Mouse (Mus musculus) regulatory T cell (primary cell): ENCODE data around the gene 4933400A11Rik.

Experiments
- in situ Hi-C: fragments of 300-600 bp; cut with MboI, MseI; formaldehyde crosslinking; loops from one replicate; pipeline ENCODE4 v1.15.1; 2025; ENCODE audit warnings: high pct_unique_total_duplicates

Gene 4933400A11Rik

DNA sequence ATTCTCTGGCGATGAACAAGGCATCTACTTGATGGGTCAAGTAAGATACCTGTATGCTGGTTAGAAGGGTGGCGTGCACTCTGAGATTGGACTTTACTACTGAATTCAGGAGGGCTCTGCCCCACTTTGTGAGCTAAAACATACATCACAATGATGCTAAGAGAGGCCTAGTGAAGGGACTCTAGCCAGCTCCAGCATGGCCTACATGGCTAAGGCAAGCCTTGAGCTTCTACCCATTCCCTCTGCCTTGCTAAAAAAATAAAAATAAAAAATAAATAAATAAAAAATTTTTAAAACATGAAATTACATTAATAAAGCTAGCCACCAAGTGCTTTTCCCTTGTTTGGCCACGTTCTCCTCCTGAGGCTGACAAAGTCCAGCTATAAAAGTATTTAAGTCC is at the start of gene 4933400A11Rik:
4933400A11Rik (minus strand) TSS at position 101 of the 400 bp plus-strand sequence.
- in situ Hi-C loops, result no loop called here

DNA sequence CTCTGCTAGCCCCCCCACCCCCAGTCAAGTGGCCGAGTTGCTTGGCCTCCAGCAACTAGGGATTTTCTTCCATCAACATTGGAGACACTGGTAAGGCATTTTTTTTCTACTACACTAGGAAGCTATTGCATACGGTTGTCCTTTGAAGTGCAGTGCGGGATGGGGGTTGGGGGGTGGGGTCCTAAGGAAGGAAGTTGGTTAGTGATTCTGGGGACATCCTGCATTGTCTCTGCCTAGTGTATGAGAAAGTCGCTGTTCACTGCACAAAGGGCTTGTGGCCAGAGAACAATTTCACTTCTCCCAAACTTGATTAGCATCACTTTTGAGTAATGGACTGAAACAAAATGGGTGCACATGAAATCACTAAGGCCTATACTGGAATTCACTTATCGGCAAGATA is 48.7 kb upstream of the 4933400A11Rik start:
- in situ Hi-C loops, result no loop called here

DNA sequence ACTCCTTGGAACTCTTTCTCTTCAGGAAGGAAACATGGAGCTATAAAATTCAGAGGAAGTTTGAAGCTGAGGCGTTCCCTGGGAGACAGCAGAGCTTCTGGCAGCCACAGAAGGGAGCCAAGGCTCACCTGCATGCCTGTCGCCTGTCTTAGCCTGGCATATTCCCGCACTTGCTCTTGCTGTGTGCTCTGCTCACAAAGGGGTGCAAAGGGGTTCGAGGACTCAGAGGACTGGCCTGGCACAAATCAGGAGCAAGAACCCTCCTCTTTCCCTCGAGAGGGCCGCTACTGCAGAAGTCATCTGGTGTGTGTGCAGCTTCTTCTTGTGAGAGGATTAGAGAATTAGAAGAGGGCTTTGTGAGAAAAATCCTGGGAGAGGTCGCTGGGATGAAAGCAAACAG is 48.3 kb upstream of the 4933400A11Rik start:
- in situ Hi-C loops, result no loop called here

DNA sequence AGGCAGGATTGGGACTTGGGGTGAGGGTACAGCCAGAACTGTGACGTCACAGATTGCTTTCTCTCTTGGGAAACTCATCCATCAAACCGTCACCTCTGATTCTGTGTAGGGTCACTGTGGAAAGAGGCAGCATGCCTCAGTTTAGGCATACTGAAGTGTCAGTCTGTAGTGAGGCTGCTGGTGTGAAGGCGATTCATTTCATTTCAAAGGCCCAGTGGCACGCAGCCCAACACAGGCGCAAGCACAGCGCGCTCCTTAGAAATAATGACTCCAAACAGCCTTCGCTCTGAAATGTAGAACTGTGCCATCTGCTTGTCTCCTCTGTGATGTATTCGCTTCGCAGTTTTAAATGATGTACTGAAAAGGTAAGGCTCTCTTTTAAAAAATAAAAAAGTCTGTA is 47.5 kb upstream of the 4933400A11Rik start:
- in situ Hi-C loops, result no loop called here

DNA sequence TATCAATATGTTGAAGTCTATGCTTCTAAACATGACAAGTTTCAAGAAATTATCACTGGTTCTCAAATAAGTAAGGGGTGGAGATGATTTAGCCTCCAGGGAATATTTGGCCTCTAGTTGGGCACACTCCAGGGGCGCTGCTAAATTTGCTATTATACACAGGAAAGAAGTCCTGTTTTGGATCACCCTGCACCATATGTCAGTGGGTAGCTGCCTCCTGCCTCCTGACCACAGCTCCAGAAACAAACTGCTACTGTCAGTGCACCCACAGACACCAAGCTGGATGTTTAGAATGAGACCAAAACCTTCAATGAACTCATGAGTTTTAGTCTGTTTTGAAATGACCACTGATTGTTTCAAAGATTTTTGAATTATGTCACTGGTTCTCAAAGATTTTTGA is 34.2 kb upstream of the 4933400A11Rik start:
- in situ Hi-C loops, result no loop called here

DNA sequence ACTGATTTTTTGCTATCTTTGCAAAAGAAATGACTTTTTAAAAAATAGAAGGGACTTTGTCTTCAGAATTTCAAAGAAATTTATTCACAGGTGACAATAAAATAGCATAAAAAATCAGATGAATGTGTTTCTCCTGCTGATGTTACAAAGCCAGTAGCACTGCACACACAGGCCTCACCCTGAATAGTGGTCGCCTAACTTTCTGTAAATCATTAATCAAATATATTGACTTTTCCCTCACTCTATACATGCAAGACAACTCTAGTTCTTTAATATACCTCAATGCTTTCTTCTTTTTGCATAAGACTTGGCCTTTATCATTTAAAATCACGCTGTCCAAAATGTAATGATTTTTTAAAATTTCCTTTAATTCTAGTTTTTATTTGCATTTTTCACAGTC is 32.3 kb upstream of the 4933400A11Rik start:
- in situ Hi-C loops, result no loop called here

DNA sequence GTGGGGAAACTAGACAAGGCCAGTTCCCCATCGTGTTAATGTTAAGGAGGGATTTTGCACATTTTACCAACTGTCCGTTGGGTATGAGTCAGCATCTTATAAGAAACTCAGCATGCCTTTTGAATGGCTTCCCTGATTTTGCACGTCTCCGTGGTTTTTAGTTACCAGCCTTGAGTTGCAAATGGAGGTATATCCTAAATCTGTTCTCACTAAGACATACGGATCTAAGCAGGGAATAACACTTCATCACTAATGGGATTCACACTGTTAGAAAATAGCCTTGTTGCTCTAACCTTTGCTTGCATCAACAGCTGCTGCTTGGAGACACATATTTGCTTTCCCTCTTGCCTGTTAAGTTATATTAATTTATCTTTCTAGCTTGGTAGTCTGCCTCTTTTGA is 31.9 kb upstream of the 4933400A11Rik start:
- in situ Hi-C loops, result no loop called here

DNA sequence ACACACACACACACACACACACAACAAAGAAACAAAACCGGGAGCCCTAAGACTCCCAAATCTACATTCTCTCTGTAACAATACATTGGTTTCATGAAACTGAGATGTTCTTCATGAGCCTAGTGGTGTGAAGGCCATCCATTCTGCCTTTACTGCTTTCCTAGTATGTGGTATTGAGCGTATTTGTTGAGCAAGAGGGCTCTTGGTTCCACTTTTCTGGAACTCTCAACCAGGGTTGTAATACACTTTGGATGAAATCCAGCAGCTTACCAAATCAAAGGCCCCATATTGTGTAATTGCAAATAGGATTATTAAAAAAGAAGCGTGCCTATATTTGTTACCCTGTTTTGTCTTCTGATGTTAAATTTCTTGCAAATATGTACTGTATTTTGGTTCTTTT is 28.3 kb upstream of the 4933400A11Rik start:
- in situ Hi-C loops, result no loop called here

DNA sequence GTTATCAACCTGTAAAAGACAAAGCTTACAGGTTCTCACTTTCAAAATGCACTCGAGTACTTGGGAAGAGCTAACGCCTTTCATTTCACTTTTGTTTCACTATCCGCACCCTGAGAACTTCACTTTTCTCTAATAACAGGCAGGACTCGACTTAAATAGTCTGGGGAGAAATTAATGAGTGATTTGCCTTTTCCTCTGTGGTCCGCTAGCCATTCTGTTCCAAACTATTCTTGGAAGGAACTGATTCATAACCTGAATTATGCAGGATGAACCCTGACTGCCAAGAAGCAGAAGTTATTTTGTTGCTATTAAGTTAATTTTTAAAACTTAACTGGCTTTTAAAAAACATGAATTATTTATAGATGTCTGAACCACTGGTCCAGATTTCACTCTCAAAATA is 26.4 kb upstream of the 4933400A11Rik start:
- in situ Hi-C loops, result no loop called here

DNA sequence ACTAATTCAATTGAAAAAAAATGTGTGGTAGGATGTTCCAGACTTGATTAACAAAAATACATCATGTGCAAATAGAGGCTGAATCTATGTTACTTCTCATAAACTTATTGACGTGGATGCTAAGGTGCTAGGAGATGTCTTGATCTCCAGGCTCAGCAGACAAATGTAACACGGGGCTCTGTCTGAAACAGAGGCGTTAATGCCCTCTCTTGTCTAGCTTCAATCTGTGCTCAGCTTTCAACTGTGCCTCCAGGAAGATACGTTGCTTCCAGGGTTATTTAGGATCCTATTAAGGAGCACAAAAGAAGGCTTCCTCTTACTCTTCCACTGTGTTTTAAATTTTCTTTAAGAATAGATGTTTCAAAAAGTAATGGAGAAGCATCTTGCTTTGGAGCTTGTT is 20.8 kb upstream of the 4933400A11Rik start:
- in situ Hi-C loops, result no loop called here

DNA sequence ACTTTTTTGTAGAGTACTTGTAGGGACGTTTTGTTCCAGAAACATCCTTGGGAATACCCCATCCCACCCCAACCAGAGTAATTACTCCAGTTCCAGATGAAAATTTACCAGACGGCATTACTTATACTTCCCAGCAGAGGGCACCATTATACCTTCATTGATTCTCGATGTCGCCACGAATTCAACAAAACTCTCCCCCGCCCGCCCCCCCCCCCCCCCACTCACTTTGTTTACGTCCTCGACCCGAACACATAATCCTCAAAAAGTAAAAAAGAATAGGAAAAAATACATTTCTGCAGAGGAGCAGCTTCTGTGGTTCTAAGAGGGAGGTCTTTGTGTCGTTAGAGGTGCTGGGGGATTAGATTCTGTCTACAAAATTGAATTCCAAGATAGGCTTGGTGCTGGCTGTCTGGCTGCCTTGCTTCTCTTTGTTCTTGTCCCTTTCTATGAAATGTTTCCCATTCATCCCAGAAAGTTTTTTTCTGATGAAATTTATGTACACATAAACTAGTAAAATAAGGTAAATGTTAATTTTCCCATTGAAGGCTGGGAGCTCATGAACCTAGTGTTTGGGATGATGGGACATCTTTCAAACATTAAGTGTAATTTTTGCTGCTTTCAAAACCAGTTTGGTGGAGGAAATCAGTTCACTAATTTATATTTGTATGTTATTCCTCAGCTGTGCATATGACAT is 19.7 kb upstream of the 4933400A11Rik start:
- in situ Hi-C loops, result loop anchor here (10.0 kb wide), 1 partner anchor 166 kb away; no protein-coding TSS in a partner anchor

DNA sequence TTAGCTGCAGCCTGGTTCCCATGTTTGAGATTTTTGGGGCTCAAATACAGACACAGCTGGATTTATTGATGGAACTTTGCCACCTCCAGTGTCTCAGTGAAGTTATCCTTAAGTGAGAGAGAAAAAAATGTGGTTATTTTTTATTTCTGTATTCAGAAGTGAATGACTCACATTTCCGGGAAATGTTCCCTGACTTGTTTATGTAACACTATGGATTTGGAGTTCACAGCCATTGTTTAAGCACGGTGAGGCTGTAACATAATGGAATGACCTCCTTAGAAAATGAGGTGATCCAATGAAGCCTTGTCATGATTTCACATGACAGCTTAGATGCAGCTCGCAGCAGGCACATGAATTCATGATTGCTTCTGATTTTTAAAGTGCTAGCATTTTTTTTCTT is 17.7 kb upstream of the 4933400A11Rik start:
- in situ Hi-C loops, result loop anchor here (10.0 kb wide), 1 partner anchor 168 kb away; no protein-coding TSS in a partner anchor

DNA sequence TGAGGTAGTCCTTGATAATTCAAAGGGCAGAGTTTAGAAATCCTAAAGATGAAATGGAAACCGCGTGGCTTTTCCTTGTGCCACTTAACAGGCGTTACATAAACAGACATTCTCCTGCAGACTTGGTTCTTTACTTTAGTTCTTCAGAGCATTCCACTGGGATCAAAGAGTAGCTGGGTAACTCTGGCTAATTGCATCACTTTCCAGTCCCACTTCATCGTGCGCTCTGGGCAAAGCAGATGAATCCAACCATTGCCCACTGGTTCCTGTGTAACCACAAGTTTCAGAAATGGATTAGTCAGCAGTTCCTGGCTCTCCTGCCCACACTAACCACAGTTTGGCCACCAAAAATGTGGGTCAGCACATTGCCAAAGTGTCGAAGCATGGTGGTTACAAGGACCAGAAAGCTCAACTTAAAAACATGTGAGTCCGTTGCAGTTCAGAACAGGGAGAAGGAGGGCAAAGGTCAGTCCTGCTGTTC is 15.4 kb upstream of the 4933400A11Rik start:
- in situ Hi-C loops, result loop anchor here (10.0 kb wide), 1 partner anchor 170 kb away; no protein-coding TSS in a partner anchor

DNA sequence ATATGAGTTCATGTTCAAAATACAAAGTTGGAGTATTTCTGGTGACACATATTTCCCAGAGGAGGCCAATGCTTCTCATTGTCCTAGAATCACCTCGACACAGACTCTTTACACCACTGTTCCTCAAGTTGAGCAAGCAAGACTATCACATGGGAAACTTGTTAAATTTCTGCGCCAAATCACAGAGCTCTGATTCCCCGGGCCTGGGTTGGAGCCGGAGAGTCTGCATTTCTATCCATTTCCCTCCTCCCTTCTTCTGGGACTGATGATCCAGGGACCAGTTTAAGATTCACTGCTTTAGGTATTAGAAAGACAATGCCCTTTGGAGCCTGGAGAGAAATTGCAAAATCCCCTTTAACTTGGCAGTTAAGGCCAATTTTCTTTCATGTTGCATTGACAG is 15.0 kb upstream of the 4933400A11Rik start:
- in situ Hi-C loops, result loop anchor here (10.0 kb wide), 1 partner anchor 170 kb away; no protein-coding TSS in a partner anchor

DNA sequence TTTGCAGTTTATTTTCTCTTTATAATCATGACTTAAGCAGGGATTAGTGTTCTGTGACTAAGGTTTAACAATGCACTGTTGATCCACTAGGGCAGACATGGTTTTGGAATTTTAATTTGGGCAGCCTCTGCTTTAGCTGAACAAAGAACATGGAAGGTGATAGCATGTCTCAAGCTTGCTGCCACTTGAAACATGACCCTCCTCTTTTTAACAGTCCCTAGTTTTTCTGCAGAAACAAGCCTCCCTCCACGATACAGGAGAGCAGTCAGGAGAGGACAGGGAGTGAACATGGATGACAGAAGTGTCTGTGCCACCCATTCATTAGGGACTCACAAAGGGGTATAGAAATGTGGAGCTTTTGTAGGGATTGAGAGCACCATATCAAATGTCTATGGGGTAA is 13.4 kb upstream of the 4933400A11Rik start:
- in situ Hi-C loops, result loop anchor here (10.0 kb wide), 1 partner anchor 172 kb away; no protein-coding TSS in a partner anchor

DNA sequence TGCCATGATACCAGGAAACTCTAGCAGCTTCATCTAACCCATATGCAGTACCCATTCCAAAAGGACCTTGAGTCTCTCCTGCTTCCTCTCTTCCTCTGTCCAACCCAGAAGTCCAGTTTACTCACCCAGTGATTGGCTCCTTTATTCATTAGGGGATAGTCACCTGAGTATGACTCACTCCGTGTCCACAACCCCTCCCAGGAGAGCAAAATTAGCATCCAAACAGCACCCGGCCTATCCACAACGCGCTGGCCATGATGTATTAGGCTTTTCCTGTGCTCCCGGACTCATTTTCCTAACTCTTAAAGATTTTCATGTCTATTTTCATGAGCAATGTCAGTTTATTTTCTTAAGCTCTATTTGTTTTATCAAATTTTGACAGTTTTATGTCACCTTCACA is 10.3 kb upstream of the 4933400A11Rik start:
- in situ Hi-C loops, result loop anchor here (10.0 kb wide), 1 partner anchor 175 kb away; no protein-coding TSS in a partner anchor

DNA sequence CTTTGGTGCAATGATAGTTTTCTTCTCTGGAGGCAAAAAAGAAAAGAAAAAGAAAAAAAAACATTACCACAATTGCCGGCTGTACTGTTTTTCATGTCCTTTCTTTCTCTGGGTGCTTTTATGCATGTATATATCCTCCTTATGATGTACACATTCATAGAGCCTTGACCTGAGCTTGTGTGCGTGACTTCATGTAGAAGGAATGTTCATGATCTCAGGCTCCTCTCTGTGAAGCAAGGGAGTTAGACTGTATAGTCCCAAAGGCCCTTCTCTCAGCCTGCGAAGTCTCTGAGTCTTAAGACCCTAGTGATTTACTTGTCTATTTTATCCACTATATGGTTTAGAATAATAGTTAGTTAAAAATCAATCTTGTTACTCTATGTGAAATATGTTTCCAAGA is 21.4 kb downstream of the 4933400A11Rik start:
- in situ Hi-C loops, result no loop called here

DNA sequence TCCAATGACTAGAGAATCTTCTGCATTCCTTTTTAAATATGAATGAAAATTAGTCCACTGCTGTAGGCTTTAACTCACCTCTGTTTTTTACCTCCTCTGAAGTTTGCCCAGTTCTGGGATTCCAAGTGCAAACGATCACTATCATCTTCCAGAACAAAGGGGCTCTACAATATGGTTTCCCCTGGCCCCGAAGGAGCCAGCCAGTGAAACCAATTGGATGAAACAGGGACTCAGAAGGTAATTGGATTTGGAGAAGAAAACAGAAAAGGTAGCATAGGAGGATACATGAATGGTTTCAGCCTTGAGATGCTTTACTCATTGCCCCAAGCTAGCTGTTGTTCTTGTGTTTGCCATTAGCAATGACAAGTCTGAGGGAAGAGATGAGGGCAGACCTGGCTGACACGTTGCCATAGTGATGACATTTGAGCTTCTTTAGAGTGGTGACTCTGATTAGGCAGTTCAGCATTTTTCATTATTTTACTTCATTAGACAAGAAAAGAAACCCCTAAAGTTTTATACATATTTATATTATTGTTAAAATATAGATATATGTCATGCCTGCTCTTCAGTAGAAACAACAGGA is 44.0 kb downstream of the 4933400A11Rik start:
- in situ Hi-C loops, result loop anchor here (10.0 kb wide), 1 partner anchor 541 kb away; no protein-coding TSS in a partner anchor
